Mouse (Mus musculus): ENCODE measurements around the gene Pou1f1.
A peak's percentile ranks its signal among the peaks of the same experiment; 100 is the strongest.

Pou1f1 gene

GRCm38 (mm10) chr16:65520211-65520610, at the start of gene Pou1f1:
Gene Pou1f1, plus strand, starts transcription at chr16:65520511.
- DNase-seq (ENCODE audit: low read depth, low spot score) = no peak

DNA sequence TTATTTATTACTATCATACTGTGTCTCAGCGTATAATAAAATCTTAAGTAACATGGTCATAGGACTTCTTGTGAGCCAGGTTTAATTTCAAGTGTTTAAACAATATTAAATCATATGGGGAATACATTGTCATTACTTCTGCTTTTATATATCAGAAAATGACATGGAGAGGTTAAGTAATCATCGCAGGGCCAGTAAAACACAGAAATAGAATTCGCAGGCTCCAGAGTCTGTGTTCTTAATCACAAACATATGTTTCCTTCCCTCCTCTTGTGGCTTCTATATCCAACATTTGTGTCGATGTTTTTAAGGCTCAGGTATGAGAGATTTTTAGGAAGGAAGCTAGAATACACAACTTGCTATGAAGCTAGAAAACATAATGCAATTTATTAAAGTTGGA, 49.7 kb upstream of the Pou1f1 start:
- no peak for DNase-seq (ENCODE audit: low read depth, low spot score)

DNA sequence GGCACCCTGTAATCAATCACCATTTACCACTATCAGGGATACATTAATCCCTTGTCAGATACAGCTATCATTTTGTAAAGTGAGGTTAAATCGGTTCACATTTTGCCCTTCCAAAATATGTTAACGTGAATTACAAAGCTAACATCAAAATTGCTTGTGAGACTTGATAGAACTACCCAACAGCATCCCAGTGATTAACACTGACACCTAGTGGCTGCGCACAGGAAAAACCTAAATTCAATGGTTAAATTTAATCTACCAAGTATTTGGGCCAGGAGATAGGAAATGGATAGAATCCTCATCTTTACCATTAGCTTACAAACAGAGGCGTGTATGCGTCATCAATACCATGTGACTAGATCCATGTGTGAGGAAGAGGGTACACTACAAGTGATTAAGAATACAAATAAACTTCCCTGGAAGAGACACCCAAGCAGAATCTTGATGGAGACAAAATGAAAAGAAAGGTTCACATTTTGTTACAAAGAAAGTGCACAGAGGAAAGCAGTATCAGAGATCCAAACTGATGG, 47.8 kb upstream of the Pou1f1 start:
- no peak for DNase-seq (ENCODE audit: low read depth, low spot score)

DNA sequence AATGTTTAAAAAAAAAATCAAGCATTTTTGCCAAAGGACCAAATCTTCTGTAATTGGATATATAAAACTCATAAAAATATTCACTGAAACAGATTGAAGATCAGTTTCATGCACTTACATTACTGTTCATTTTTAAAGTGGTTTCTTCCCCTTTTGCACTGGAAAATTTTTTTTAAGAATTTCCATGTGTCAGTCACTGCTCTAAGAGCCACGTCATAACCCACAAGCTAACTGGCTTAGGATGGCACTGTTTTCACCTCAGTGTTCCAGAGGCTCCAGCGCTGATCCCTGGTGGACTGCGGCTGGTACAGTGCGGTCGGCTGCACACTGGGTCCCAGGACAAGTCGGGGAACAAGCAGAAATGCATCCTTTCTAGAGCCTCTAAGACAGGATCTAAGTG, 34.6 kb upstream of the Pou1f1 start:
- DNase-seq (ENCODE audit: low read depth, low spot score) = no peak

DNA sequence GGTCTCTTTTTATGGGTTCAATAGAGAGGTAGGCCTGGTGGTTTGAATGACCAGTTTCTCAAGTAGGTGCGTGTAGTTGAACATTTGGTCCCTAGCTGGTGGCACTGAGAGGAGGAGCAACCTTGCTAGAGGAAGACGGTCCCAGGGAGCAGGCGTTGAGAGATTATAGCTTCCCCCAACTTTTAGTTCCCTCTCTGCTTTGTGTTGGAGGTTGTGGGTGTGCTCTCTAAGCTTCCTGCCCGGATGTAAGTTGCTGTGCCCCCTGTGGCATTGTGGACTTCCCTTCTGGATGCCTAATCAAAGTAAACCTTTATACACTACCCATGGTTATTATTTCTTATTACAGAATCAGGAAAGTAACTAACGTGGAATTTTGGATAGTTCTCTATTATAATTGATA, 24.3 kb upstream of the Pou1f1 start:
- DNase-seq (ENCODE audit: low read depth, low spot score) = no peak

- no peak for DNase-seq (ENCODE audit: low read depth, low spot score)
Observed at GRCm38 (mm10) chr16:65497049-65497448, 23.3 kb upstream of the Pou1f1 start.

GRCm38 (mm10) chr16:65514223-65514622, 6.1 kb upstream of the Pou1f1 start:
- no peak for DNase-seq (ENCODE audit: low read depth, low spot score)

- DNase-seq (ENCODE audit: low read depth, low spot score) = no peak
Observed at GRCm38 (mm10) chr16:65526004-65526403, 5.7 kb downstream of the Pou1f1 start.

DNA sequence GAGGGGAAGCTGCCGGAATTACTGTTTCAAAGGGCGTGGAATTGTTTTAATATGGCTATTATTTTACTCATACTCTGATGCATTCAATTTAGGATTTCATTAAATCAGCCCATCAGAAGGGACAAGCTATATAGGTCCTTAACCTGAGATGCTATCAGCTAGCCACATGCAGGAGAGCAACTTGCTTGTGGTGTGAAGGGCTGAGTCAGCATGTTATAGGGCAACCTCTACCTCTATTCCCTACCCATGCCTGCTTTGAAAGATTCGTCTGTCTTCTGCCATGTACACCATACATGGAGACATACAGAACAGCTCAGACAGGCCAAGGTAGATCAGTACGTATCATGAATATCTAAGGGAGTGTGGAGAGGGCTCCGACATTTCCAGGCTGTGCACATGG, 6.4 kb downstream of the Pou1f1 start:
- no peak for DNase-seq (ENCODE audit: low read depth, low spot score)

DNA sequence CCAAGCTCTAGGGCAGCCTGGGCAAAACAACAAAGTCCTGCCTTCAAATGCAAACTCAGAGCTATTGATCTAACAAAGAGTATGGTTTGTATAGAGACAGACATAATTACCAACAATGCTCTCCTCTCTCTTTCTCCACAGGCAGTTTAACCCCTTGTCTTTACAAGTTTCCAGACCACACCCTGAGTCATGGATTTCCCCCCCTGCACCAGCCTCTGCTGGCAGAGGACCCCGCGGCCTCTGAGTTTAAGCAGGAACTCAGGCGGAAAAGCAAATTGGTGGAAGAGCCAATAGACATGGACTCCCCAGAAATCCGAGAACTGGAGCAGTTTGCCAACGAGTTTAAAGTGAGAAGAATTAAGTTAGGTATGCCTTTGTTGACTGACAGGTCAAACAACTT, 9.3 kb downstream of the Pou1f1 start:
- DNase-seq (ENCODE audit: low read depth, low spot score) = no peak

GRCm38 (mm10) chr16:65531663-65532062, 11.4 kb downstream of the Pou1f1 start:
- DNase-seq (ENCODE audit: low read depth, low spot score) = no peak

- no peak for DNase-seq (ENCODE audit: low read depth, low spot score)
Observed at GRCm38 (mm10) chr16:65533315-65533999, 13.1 kb downstream of the Pou1f1 start.

GRCm38 (mm10) chr16:65543676-65544293, 23.5 kb downstream of the Pou1f1 start:
- DNase-seq (ENCODE audit: low read depth, low spot score) = no peak

GRCm38 (mm10) chr16:65548960-65549359, 28.6 kb downstream of the Pou1f1 start:
- DNase-seq (ENCODE audit: low read depth, low spot score) = no peak

DNA sequence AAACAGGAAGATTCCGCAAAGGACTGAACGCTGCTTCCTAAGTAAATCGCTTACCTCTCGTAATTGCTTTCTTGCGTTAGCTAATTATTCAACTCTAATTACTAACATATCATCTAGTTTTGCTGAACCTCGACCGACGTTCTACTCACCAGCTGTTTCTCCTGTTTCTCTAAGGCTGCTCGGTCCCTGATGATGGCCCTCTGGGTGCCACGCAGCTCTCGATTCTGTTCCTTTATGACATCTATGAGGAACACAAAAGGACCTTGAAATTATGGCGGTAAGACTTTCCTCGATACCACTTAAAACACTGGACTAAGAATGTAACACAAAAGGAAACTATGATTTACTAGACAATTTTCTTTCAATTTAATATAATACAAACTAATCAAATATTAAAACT, 30.5 kb downstream of the Pou1f1 start:
- no peak for DNase-seq (ENCODE audit: low read depth, low spot score)

DNA sequence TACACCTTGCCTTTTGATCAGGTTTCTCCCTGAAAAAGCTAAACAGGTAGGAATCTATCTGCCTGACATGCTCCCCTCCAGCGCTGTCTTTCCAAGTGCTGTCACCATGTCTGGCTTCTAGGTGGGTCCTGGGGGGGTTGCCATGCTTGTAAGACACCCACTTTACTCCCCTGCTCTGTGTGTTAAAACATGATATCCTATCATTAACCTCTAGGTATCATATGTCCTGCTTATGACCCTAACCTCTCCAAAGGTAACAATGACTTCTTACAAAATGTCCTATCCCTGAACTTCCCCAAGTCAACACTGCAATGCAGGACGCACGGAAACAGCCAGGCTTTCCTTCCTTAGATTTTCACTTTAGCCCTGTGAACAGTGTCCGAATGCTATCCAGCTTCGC, 34.0 kb downstream of the Pou1f1 start:
- DNase-seq (ENCODE audit: low read depth, low spot score) = no peak

GRCm38 (mm10) chr16:65557369-65557768, 37.1 kb downstream of the Pou1f1 start:
- DNase-seq (ENCODE audit: low read depth, low spot score) = no peak

DNA sequence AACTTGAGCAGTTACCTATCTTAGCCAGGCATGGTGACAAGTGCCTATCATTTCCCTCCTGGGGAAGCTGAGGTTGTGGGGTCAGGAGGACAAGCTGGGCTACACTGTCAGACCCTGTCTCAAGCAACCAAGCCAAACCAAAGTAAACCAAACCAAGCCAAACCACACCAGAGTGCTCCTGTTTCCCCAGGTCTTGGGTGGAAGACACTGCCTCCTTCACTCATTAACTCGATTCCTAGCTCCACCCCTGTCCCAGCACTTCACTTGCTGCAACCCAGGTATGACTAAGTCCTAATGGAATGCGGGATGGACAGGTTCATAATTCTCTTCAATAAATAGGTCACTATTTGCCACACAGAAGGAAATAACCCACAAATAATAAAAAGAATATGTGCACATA, 39.3 kb downstream of the Pou1f1 start:
- DNase-seq (ENCODE audit: low read depth, low spot score) = no peak

- DNase-seq (ENCODE audit: low read depth, low spot score) = no peak
Observed at GRCm38 (mm10) chr16:65560996-65561962, 41.0 kb downstream of the Pou1f1 start.

DNA sequence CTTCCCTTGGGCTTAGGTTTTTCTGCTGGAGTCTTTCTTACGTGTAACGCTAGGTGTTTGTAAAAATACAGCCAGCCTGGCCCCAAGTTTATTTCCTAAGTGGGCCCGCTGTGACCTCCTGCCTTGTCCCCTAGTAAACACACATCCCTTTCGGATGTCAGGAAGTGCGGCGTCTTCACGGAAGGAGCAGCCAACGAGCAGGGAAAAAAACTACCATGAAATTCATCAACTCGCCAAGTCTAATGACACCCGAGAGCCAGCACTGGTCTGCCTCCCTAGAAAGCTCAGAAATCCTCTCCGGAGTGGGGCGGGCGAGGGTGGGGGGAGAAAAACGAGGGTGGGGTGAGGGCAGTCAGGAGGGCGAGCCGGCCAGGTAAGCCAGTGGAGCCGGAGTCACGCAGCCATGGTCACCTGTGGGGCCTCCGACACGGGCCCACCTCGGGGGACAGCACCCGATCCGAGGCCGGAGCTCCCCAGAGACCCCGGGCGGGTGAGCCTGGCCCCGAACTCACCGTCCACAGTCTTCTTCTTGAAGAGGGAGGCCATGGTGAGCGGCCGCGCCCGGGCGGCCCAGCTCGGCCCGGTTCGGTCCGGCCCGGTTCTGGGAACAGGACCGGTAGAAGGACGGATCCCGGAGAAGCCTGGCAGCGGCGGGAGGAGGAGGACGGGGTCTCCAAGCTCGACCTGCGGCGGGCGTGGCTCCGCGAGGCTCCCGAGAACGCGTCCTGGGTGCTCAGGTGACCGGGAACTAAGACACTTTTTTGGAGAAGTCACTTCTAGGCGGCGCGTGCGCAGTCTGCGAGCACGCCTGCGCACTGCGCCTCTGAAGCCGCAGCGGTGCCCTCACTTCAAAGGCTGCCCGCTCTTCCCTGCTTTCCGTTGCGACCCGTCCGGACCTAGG, 41.9 kb downstream of the Pou1f1 start, which contains the start of gene Chmp2b:
Gene Chmp2b (minus strand): TSS at position 764 of the 901 bp plus-strand sequence.
- DNase-seq (ENCODE audit: low read depth, low spot score) = peak; percentile 49

GRCm38 (mm10) chr16:65562864-65563206, 42.5 kb downstream of the Pou1f1 start:
- no peak for DNase-seq (ENCODE audit: low read depth, low spot score)
